In the genomic region with DNA sequence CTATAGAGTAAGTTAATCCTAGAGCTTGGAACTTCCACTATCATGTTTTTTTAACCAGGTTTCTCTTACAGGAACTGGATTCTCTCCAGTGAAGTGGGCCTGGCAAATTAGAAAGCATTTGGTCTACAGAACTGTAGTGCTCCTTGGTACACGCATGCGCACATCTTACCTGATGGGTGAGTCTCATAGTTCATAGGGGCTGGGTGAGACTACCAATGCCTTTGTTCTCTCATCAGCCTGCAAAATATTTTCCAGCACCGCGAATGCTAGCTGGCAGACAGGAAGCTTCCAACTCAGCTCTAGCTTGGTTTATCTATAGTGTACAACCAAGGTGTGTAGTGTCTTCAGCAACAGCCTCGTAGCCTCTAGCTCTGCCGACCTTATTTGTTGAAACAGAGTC, we compare ENCODE assay signal across 15 mouse cellular contexts.
"Had no signal": no experiment of that assay in that cellular context is flagged by ENCODE, and none has a peak within 500 bp of the region (broad histone marks: within the 10 kb centered on the region; RNA-seq: fewer than 3 reads in every experiment).

No protein-coding gene starts in this region.

- H3K4me1 ChIP-seq: midbrain, embryonic 10.5 days; midbrain, embryonic 12.5 days; neural tube, embryonic 12.5 days; stomach, embryonic 15.5 days had no signal

- H3K9me3 ChIP-seq: midbrain, embryonic 10.5 days; midbrain, embryonic 12.5 days; neural tube, embryonic 12.5 days; stomach, embryonic 15.5 days had no signal

- H3K27me3 ChIP-seq: midbrain, embryonic 12.5 days; neural tube, embryonic 12.5 days; stomach, embryonic 15.5 days had no signal

- DNase-seq: lung, adult 18-20 months; lung, embryonic 14.5 days; lung, postnatal 4 days; midbrain, embryonic 14.5 days; right cerebral cortex, postnatal 14 days; thymus, adult 2 months; thymus, postnatal 25 days; thymus, postnatal 4 days had no signal

- H3K27ac ChIP-seq: midbrain, embryonic 10.5 days; midbrain, embryonic 12.5 days; neural tube, embryonic 12.5 days; stomach, embryonic 15.5 days; stomach, postnatal 0 days had no signal

- H3K4me3 ChIP-seq: midbrain, embryonic 10.5 days; midbrain, embryonic 12.5 days; myocyte; neural tube, embryonic 12.5 days; stomach, embryonic 15.5 days had no signal

- H3K9ac ChIP-seq: lung, embryonic 14.5 days; midbrain, embryonic 12.5 days; neural tube, embryonic 12.5 days; stomach, embryonic 15.5 days had no signal

- ATAC-seq: midbrain, embryonic 16.5 days had no signal

- H3K4me2 ChIP-seq: lung, embryonic 14.5 days; midbrain, embryonic 12.5 days; neural tube, embryonic 12.5 days; stomach, embryonic 15.5 days had no signal

- H3K36me3 ChIP-seq: midbrain, embryonic 10.5 days; midbrain, embryonic 12.5 days; neural tube, embryonic 12.5 days; stomach, embryonic 15.5 days had no signal
